Mouse (Mus musculus): ENCODE results near the gene Sypl. TPM values are rescaled to one million over a fixed set of nuclear protein-coding genes. Genes with fewer than 3 reads are reported as not detected.
"Not testable (repeated sequence)": the region's sequence is repeated elsewhere in the genome, so short reads cannot be mapped to it uniquely, and the experiment has no call there.

Gene Sypl
- total RNA-seq, 4 experiments from 2014 or later, result 77.2 to 85.1 (median 80.7) TPM

- peak; percentile 73 for DNase-seq (ENCODE audit: low spot score)
Observed at GRCm38 (mm10) chr12:32943347-32943746, 10.3 kb upstream of the Sypl start.

- no peak for DNase-seq (ENCODE audit: low spot score)
Observed at GRCm38 (mm10) chr12:32943951-32944350, 9.7 kb upstream of the Sypl start.

GRCm38 (mm10) chr12:32944884-32945454 is 8.7 kb upstream of the Sypl start:
- DNase-seq (ENCODE audit: low spot score), result no peak

- no peak for DNase-seq (ENCODE audit: low spot score)
Observed at GRCm38 (mm10) chr12:32946376-32946775, 7.3 kb upstream of the Sypl start.

- DNase-seq (ENCODE audit: low spot score), result peak; percentile 42
Observed at GRCm38 (mm10) chr12:32952416-32952815, 1.3 kb upstream of the Sypl start.

- no peak for DNase-seq (ENCODE audit: low spot score)
Observed at GRCm38 (mm10) chr12:32953066-32953465, 625 bp upstream of the Sypl start.

GRCm38 (mm10) chr12:32954216-32955021 is 728 bp downstream of the Sypl start:
- no peak for DNase-seq (ENCODE audit: low spot score)

- no peak for DNase-seq (ENCODE audit: low spot score)
Observed at GRCm38 (mm10) chr12:32955037-32955436, 1.3 kb downstream of the Sypl start.

GRCm38 (mm10) chr12:32957211-32957610 is 3.5 kb downstream of the Sypl start:
- DNase-seq (ENCODE audit: low spot score), result no peak

GRCm38 (mm10) chr12:32962132-32962531 is 8.4 kb downstream of the Sypl start:
- no peak for DNase-seq (ENCODE audit: low spot score)

GRCm38 (mm10) chr12:32963858-32964257 is 10.2 kb downstream of the Sypl start:
- DNase-seq (ENCODE audit: low spot score), result no peak

GRCm38 (mm10) chr12:32972287-32972686 is 18.6 kb downstream of the Sypl start:
- no peak for DNase-seq (ENCODE audit: low spot score)

GRCm38 (mm10) chr12:32974893-32975292 is 21.2 kb downstream of the Sypl start:
- DNase-seq (ENCODE audit: low spot score), result no peak

- no peak for DNase-seq (ENCODE audit: low spot score)
Observed at GRCm38 (mm10) chr12:32975501-32975900, 21.8 kb downstream of the Sypl start.

- no peak for DNase-seq (ENCODE audit: low spot score)
Observed at GRCm38 (mm10) chr12:32982631-32983030, 28.9 kb downstream of the Sypl start.

- DNase-seq (ENCODE audit: low spot score), result no peak
Observed at GRCm38 (mm10) chr12:32983081-32983480, 29.4 kb downstream of the Sypl start.

GRCm38 (mm10) chr12:32986284-32986683 is 32.6 kb downstream of the Sypl start:
- DNase-seq (ENCODE audit: low spot score), result no peak

GRCm38 (mm10) chr12:32989731-32990130 is 36.0 kb downstream of the Sypl start:
- DNase-seq (ENCODE audit: low spot score), result no peak

GRCm38 (mm10) chr12:32994081-32994480 is 40.4 kb downstream of the Sypl start:
- DNase-seq (ENCODE audit: low spot score), result no peak

GRCm38 (mm10) chr12:32995081-32995834 is 41.6 kb downstream of the Sypl start:
- peak; percentile 11 for DNase-seq (ENCODE audit: low spot score)

- DNase-seq (ENCODE audit: low spot score), result no peak
Observed at GRCm38 (mm10) chr12:32998766-32999165, 45.1 kb downstream of the Sypl start.

GRCm38 (mm10) chr12:32999778-33000177 is 46.1 kb downstream of the Sypl start:
- DNase-seq (ENCODE audit: low spot score), result not testable (repeated sequence)

GRCm38 (mm10) chr12:33000402-33000801 is 46.7 kb downstream of the Sypl start:
- DNase-seq (ENCODE audit: low spot score), result no peak
